Mouse (Mus musculus) neural tube, embryonic 15.5 days (tissue): ENCODE data around the gene Nav3. TPM values are rescaled to one million over a fixed set of nuclear protein-coding genes. Genes with fewer than 3 reads are reported as not detected.

Experiments used
- ATAC-seq: fragments of 200-750 bp; cut with Nextera tagmentation; 2 replicates; pipeline ENCODE4 v1.8.0; 2017; ENCODE audit warnings: mild to moderate bottlenecking, moderate TSS enrichment, moderate library complexity; ENCODE audit not compliant: low FRiP score
- H3K27ac ChIP-seq: fragments of 300-500 bp; sonication (generic); replicated peaks from 2 replicates; pipeline ENCODE4 v1.5.1; 2015; ENCODE audit warnings: mild to moderate bottlenecking, inconsistent platforms
- H3K27me3 ChIP-seq: fragments of 300-500 bp; sonication (generic); replicated peaks from 2 replicates; pipeline ENCODE4 v1.6.1; 2015; ENCODE audit warnings: inconsistent platforms
- H3K36me3 ChIP-seq: fragments of 300-500 bp; sonication (generic); 2 replicates; pipeline ENCODE4 v1.6.1; 2015; ENCODE audit warnings: inconsistent platforms
- H3K4me1 ChIP-seq: fragments of 300-500 bp; sonication (generic); 2 replicates; pipeline ENCODE4 v1.6.1; 2015; ENCODE audit warnings: inconsistent platforms
- H3K4me2 ChIP-seq: fragments of 300-500 bp; sonication (generic); 2 replicates; pipeline ENCODE4 v1.6.1; 2015; ENCODE audit warnings: inconsistent platforms, mild to moderate bottlenecking, moderate library complexity
- H3K4me3 ChIP-seq: fragments of 300-500 bp; sonication (generic); replicated peaks from 2 replicates; pipeline ENCODE4 v1.5.1; 2015; ENCODE audit warnings: mild to moderate bottlenecking, inconsistent platforms
- H3K9ac ChIP-seq: fragments of 300-500 bp; sonication (generic); replicated peaks from 2 replicates; pipeline ENCODE4 v1.6.1; 2015; ENCODE audit warnings: mild to moderate bottlenecking, inconsistent platforms
- H3K9me3 ChIP-seq: fragments of 300-500 bp; sonication (generic); replicated peaks from 2 replicates; pipeline ENCODE4 v1.6.1; 2016; ENCODE audit warnings: inconsistent platforms
- WGBS: fragments of 180-500 bp; shearing (Covaris S2); methylation state at CpG from one replicate; pipeline ENCODE4 v1.1.7; 2015; ENCODE audit warnings: mixed read lengths; 5-methylcytosine and 5-hydroxymethylcytosine counted together
- polyA plus RNA-seq: library from polyadenylated mRNA; unstranded; fragments of >200 nt; fragmentation: Nextera tagmentation; extraction: Ambion mirVana; gene quantifications from 2 replicates; pipeline ENCODE4 v1.2.1, GENCODE M21; 2015

Nav3 gene
- polyA plus RNA-seq, 1 experiment from 2014 or later, result 24.3 TPM

GRCm38 (mm10) chr10:109718808-109719207, 737.2 kb downstream of the Nav3 start:
- Histone ChIP-seq H3K9ac (no peak overlapping the region), H3K27ac (no peak overlapping the region), H3K4me3 (no peak overlapping the region), H3K9me3 (no peaks in the 10 kb centered on the region), H3K27me3 (no peaks in the 10 kb centered on the region), H3K4me2 (no peak overlapping the region), H3K4me1 (no peaks in the 10 kb centered on the region), H3K36me3 (peaks cover 8% of the 10 kb centered on the region)
- no peak for ATAC-seq
- WGBS, result 66% methylated on average over 2 of the region's 2 CpGs

- no peak overlapping the region for H3K27ac ChIP-seq
- H3K9ac ChIP-seq, result no peak overlapping the region
- peaks cover 8% of the 10 kb centered on the region for H3K36me3 ChIP-seq
- H3K27me3 ChIP-seq, result no peaks in the 10 kb centered on the region
- no peak overlapping the region for H3K4me2 ChIP-seq
- H3K9me3 ChIP-seq, result no peaks in the 10 kb centered on the region
- no peak for ATAC-seq
- H3K4me1 ChIP-seq, result no peaks in the 10 kb centered on the region
- 40% methylated on average over 5 of the region's 5 CpGs for WGBS
- no peak overlapping the region for H3K4me3 ChIP-seq
Measured at GRCm38 (mm10) chr10:109718390-109718789, 737.6 kb downstream of the Nav3 start.

DNA sequence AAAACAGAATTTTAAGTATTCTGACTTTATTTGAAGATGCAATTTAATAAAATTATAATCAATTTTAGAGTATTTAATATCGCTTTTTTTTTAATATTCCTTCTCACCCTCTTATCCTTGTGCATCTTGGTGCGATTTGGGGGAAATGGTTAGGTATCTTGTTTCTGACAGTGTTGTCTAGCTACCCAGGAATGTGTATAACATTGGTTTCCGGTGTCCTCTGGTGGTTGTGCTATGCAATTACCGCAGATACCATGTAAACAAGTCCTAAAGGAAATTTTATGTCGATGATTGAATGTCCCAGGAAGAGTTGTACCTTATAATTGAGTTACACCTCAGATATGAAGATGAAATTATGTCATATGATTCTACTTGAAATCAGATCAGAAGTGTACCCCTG, 743.0 kb downstream of the Nav3 start:
- Histone ChIP-seq H3K4me1 (no peaks in the 10 kb centered on the region), H3K36me3 (peaks cover 14% of the 10 kb centered on the region), H3K9me3 (no peaks in the 10 kb centered on the region), H3K27ac (no peak overlapping the region), H3K9ac (no peak overlapping the region), H3K4me3 (no peak overlapping the region), H3K27me3 (no peaks in the 10 kb centered on the region), H3K4me2 (no peak overlapping the region)
- 45% methylated on average over 5 of the region's 5 CpGs for WGBS
- no peak for ATAC-seq

GRCm38 (mm10) chr10:109699771-109700335, 756.2 kb downstream of the Nav3 start:
- H3K4me3 ChIP-seq, result no peak overlapping the region
- H3K4me2 ChIP-seq, result no peak overlapping the region
- peaks cover 7% of the 10 kb centered on the region for H3K36me3 ChIP-seq
- no peaks in the 10 kb centered on the region for H3K4me1 ChIP-seq
- H3K27me3 ChIP-seq, result no peaks in the 10 kb centered on the region
- H3K9me3 ChIP-seq, result no peaks in the 10 kb centered on the region
- H3K9ac ChIP-seq, result no peak overlapping the region
- no peak overlapping the region for H3K27ac ChIP-seq
- 66% methylated on average over 3 of the region's 3 CpGs for WGBS
- no peak for ATAC-seq

DNA sequence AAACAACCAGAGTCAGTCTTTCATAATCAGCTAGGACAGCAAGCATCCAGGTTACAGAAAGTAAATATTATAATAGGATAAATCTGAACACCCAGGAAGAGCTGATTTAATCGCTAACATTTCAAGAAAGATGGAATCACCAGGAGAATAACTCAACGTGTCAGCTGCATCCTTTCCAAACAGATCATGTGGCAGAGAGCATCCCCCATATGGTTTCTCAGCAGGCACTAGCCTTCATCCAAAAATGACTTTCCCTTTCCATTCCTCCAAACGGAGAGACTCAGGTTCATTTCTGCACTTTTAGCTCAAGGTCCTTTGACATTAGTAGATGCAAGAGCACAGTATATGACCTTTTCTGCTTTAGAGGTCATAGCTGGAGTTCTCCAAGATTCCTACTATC, 765.4 kb downstream of the Nav3 start:
- ATAC-seq, result no peak
- 67% methylated on average over 3 of the region's 3 CpGs for WGBS
- Histone ChIP-seq H3K27me3 (no peaks in the 10 kb centered on the region), H3K36me3 (0 out of 2 replicates have a peak, but pooled peaks cover 2% of the 10 kb centered on the region), H3K4me3 (no peak overlapping the region), H3K4me1 (no peaks in the 10 kb centered on the region), H3K4me2 (no peak overlapping the region), H3K27ac (no peak overlapping the region), H3K9ac (no peak overlapping the region), H3K9me3 (no peaks in the 10 kb centered on the region)

GRCm38 (mm10) chr10:109684109-109685056, 771.6 kb downstream of the Nav3 start:
- peak; percentile 93 for ATAC-seq
- H3K4me2 ChIP-seq, result peak overlapping the region; percentile 58
- H3K27me3 ChIP-seq, result no peaks in the 10 kb centered on the region
- H3K4me3 ChIP-seq, result peak overlapping the region; percentile 26
- H3K36me3 ChIP-seq, result 0 out of 2 replicates have a peak, but pooled peaks cover 2% of the 10 kb centered on the region
- peak overlapping the region; percentile 85 for H3K27ac ChIP-seq
- no peaks in the 10 kb centered on the region for H3K9me3 ChIP-seq
- 13% methylated on average over 27 of the region's 27 CpGs for WGBS
- H3K4me1 ChIP-seq, result peaks cover 13% of the 10 kb centered on the region
- peak overlapping the region; percentile 30; the same call in 1 of the 2 replicates for H3K9ac ChIP-seq

- no peak overlapping the region for H3K27ac ChIP-seq
- no peak overlapping the region for H3K4me2 ChIP-seq
- no peaks in the 10 kb centered on the region for H3K27me3 ChIP-seq
- WGBS, result 85% methylated on average over 2 of the region's 2 CpGs
- H3K4me3 ChIP-seq, result no peak overlapping the region
- no peaks in the 10 kb centered on the region for H3K36me3 ChIP-seq
- H3K4me1 ChIP-seq, result no peaks in the 10 kb centered on the region
- ATAC-seq, result no peak
- no peaks in the 10 kb centered on the region for H3K9me3 ChIP-seq
- H3K9ac ChIP-seq, result no peak overlapping the region
Measured at GRCm38 (mm10) chr10:109672896-109673295, 783.1 kb downstream of the Nav3 start.

GRCm38 (mm10) chr10:109667453-109667852, 788.6 kb downstream of the Nav3 start:
- 0 out of 2 replicates have a peak overlapping the region, but pooled peaks have one; percentile 9 for H3K27ac ChIP-seq

GRCm38 (mm10) chr10:109664629-109665317, 791.2 kb downstream of the Nav3 start:
- Histone ChIP-seq H3K9me3 (no peaks in the 10 kb centered on the region), H3K27me3 (no peaks in the 10 kb centered on the region), H3K9ac (0 out of 2 replicates have a peak overlapping the region, but pooled peaks have one; percentile 7), H3K4me2 (peak overlapping the region; percentile 43), H3K27ac (no peak overlapping the region; the same call in 1 of the 2 replicates), H3K36me3 (no peaks in the 10 kb centered on the region), H3K4me1 (peaks cover 7% of the 10 kb centered on the region; the same call in 1 of the 2 replicates), H3K4me3 (0 out of 2 replicates have a peak overlapping the region, but pooled peaks have one; percentile 8)
- WGBS, result 24% methylated on average over 14 of the region's 14 CpGs
- ATAC-seq, result peak; percentile 49; the same call in 1 of the 2 replicates

More at GRCm38 (mm10) chr10:109667453-109667852, 788.6 kb downstream of the Nav3 start:
- ATAC-seq, result no peak
- Histone ChIP-seq H3K9ac (no peak overlapping the region), H3K9me3 (no peaks in the 10 kb centered on the region), H3K4me3 (no peak overlapping the region), H3K4me1 (peaks cover 7% of the 10 kb centered on the region; the same call in 1 of the 2 replicates), H3K4me2 (no peak overlapping the region), H3K27me3 (no peaks in the 10 kb centered on the region), H3K36me3 (no peaks in the 10 kb centered on the region)
- WGBS, result 59% methylated on average over 4 of the region's 4 CpGs

DNA sequence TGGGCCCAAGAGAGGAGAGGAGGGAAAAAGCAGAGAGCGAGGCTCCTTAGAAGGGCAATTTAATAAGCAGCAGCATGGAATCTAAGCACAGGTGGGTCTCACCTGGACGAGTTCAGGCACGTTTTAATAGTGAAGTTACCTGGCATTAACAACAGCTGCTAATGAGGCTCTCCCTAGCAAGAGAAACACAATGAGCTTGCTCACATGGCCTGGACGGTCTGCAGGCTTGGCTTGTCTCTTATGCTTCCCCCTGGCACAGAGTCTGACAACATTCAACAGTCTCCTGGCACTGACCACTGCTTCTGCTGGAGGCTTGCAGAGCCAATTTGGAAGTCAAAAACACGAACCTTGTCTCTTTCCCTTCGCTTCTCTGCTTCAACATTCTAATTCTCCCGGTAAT, 804.5 kb downstream of the Nav3 start:
- Histone ChIP-seq H3K9ac (no peak overlapping the region), H3K4me2 (no peak overlapping the region), H3K9me3 (no peaks in the 10 kb centered on the region), H3K27me3 (no peaks in the 10 kb centered on the region), H3K4me1 (0 out of 2 replicates have a peak, but pooled peaks cover 3% of the 10 kb centered on the region), H3K36me3 (no peaks in the 10 kb centered on the region), H3K27ac (no peak overlapping the region), H3K4me3 (no peak overlapping the region)
- 61% methylated on average over 7 of the region's 7 CpGs for WGBS
- ATAC-seq, result no peak

GRCm38 (mm10) chr10:109643598-109643997, 812.4 kb downstream of the Nav3 start:
- Histone ChIP-seq H3K27me3 (no peaks in the 10 kb centered on the region), H3K4me1 (0 out of 2 replicates have a peak, but pooled peaks cover 3% of the 10 kb centered on the region), H3K27ac (no peak overlapping the region), H3K9ac (no peak overlapping the region), H3K36me3 (no peaks in the 10 kb centered on the region), H3K4me2 (no peak overlapping the region), H3K4me3 (no peak overlapping the region), H3K9me3 (no peaks in the 10 kb centered on the region)
- WGBS, result 88% methylated on average over 3 of the region's 3 CpGs
- no peak for ATAC-seq
